Mouse (Mus musculus) CH12F3 (cell line): ENCODE measurements around the gene Syn2.
"Not testable (repeated sequence)": the region's sequence is repeated elsewhere in the genome, so short reads cannot be mapped to it uniquely, and the experiment has no call there.

Experiments
- in situ Hi-C: fragments of 300-500 bp; cut with MboI; formaldehyde crosslinking; loops from 2 replicates; pipeline ENCODE4 v1.14.3; 2020; ENCODE audit warnings: low sequenced_read_pairs

Gene Syn2

DNA sequence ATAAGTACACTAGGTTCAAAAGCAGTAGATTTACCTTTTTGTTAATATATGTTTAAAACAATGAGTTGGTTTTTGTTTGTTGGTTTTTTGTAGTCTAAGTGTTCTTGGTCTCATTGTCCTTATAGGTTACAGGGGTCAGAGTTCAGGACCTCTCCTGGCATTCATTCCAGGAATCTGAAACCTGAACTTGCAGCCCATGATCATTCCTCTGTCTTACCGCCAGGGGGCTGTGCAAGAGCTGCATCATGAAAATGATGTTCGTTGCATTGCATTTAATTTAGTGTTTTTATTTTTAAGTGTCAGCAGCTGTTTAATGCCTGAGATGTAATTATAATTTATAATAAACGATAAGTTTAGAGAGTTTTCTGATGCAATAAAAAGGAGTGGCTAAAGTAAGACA, 40.1 kb downstream of the Syn2 start:
- in situ Hi-C loops: no loop called here

DNA sequence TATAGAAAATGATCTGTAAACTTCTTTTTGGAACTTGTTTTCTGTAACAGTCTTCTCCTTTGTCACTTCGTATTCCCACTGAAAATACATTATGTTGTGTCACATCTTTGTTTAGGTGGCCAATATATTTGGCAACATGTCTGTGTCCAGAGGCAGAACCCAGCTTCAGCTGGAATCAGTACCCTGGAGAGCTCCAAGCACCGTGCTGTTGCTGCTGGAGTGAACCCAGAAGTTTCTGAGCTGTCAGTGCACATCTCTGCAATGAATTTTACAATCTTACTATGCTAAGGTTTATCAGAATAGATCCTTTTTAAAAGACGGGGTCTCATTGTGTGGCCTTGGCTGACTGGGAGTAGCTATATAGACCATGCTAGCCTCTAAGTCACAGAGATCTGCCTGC, 44.1 kb downstream of the Syn2 start:
- in situ Hi-C loops: no loop called here

DNA sequence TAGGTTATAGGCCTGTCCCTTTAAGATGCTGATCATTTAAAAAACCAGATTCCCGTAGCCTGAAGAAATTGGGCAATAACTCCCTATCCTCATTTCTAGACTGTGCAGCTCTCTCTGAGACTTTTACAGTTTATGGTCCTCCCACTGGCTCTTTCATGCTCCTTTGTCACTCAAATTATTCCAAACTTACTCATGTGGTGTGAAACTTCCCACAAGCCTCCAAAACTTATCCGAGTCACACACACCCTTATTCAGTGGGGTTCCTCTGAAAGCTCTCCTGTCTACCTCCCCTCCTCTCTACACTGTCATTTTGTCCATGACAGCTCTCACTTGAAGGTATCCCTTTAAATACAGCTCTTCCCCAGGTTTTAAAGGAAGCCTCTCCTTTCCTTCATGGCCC, 46.4 kb downstream of the Syn2 start:
- in situ Hi-C loops: no loop called here

DNA sequence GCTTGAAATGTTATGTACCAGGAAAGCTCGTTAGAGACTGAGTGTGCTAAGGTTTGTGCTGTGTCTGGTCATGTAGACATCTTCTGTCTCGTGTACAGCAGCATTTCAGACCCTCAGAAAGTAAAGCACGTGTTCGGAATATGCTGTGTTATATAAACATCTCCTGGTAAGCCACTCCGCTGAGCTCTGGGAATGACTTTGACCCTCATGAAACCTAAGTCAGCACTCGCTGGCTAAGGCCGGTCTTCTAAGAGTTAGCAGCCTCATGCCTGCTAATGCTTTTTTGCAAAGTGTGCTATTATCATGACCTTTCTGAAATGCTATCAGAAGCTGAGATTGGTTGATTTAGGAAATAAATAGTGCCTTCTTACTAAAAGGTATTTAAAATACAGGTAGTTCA, 56.4 kb downstream of the Syn2 start:
- in situ Hi-C loops: no loop called here

DNA sequence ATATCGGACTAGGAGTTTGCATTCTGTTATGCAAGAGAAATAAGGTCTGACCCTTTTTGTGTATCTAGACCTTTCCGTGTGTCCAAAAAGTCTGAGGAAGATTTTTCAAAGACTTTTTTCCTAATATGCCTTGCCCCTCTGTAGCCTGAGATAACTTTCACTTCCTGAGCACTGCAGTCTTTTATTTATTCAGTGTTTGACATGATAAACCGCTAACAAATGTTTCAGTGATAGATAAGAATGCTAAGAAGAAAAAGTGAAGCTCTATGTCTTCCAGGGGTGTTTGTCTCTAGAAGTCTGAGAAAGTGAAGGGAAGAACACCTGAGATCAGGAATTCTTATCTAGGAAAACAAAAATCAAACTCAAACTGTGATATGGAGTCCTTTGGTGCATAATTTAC, 66.1 kb downstream of the Syn2 start:
- in situ Hi-C loops: loop anchor here (25.0 kb wide), 1 partner anchor 263 kb away; no protein-coding TSS in a partner anchor

DNA sequence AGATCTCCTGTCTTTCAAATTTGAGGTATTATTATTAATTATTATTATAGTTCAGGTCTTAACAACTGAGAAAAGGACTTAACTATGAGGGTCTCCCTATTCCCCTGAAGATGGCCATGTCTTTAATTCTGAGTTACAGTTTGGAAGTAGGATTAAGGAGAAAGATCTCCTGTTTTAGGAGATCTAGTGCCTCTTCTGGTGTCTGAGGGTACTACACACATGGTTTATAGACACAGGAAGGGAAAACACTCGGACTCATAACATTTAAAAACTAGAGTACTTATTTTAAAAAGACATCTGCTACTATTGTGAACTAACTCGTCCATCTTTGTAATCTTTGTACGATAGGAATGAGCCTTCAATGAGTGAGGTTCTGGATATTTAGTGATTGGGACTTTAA, 68.3 kb downstream of the Syn2 start:
- in situ Hi-C loops: loop anchor here (25.0 kb wide), 1 partner anchor 266 kb away; no protein-coding TSS in a partner anchor

DNA sequence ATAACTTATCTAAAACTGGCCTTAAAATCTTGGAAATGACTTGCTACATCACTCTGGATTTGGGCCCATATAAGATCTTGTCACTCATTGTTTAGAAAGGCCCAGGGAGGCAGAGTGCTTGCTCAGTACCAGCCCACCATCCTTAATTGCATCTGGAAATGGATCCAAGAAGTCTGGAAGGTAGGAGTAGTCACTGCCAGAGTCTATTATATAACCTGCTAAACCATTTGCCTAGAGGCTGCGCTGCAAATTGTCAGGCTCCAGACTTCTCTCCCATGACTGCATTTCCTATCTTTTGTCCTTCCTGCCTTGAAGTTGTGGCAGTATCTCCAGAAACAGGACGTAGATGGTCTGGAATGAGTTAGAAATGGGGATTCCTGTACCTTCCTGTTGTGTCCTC, 75.5 kb downstream of the Syn2 start:
- in situ Hi-C loops: loop anchor here (25.0 kb wide), 1 partner anchor 273 kb away; no protein-coding TSS in a partner anchor

DNA sequence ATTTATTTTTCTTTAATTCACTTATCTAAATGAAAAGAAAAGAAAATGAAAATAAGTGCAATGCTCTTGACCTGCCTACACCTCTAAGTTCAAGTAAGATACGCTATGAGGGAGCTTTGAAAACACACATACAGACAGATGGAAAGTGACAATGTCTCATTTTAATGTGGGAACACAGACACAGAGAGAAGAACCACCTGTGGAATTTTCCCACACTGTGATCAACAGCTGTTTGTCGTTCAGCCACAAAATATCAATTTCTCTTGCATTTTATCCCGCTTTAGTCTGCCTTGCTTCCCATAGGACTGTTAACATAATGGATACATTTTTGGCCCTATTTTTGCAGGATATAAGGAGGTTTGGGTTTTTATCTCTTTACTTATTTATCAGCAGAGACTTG, 76.1 kb downstream of the Syn2 start:
- in situ Hi-C loops: loop anchor here (25.0 kb wide), 1 partner anchor 274 kb away; no protein-coding TSS in a partner anchor

DNA sequence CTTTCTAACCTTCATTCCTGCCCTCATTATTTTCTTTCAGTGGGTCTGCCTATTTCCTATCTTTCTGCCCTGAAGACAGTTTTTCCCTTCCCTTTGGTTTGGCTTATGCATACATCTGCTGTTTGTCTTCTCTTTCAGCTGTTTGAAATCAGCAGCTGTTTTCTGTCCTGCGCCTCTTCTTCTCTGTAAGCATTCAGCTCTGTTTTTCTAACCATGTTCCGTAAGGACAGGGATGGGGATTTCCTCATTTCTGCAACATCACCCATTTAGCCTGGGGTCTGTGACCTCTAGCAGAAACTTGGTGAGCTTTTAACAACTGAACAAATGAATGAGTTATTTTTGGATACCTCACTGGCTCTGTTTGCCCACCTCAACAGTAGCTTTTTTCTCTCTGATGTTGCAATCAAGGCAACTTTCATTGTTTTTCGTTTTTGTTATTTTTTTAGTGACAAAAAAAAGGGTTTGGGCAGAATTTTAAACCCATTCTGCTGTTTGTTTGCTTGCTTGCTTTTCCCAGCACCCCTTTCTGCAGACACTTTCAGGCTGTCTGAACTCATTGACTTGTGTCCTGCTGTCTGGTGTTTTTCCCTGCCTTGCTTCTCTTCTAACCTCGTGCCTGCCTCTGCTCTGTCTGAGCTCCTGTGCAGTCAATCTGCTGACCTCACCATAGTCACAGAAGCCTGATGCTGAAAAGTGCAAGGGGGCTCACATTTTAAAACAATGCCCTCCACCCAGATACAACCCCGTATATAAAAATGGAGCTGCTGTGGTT, 77.6 kb downstream of the Syn2 start:
- in situ Hi-C loops: loop anchor here (25.0 kb wide), 1 partner anchor 275 kb away; no protein-coding TSS in a partner anchor

DNA sequence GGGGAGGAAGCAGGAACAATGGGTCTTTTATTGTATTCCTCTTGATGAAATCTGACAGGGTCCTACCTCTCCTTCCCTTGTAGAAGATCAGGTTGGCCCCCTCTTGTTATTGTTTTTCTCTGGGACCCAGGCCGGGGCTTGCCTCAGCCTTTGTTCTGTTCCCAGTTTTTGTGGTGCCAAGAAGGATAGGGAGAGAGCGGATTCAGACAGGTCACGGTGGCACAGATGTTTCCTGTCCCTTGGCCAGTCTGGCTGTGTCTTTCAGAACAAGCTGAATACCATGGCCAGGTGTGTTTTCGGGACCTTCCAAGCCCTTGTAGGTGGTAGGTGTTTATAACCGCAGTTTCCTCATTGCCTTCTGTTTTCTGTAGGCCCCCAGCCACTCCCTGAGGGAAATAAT, 78.4 kb downstream of the Syn2 start:
- in situ Hi-C loops: loop anchor here (25.0 kb wide), 1 partner anchor 276 kb away; no protein-coding TSS in a partner anchor

DNA sequence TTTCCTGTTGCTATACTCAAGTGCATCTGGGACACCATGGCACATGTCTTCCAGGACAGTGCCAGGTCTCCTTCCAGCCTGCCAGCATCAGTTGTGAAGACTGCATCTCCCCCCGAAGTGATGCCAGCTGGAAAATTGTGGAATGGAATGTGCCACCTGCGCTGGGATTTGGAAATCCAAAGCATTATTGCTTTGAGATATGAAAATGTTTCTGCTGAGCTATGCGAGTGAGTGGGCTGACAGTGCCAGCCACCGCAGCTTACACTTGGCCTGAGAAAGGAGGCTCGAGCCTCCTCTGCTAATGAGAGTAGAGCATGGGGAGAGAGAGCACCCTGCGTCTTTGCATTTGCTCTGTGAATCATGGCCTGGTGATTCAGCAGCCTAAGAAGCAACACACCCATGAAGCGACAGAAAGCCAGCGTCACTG, 86.5 kb downstream of the Syn2 start:
- in situ Hi-C loops: loop anchor here (25.0 kb wide), 1 partner anchor 284 kb away; no protein-coding TSS in a partner anchor

DNA sequence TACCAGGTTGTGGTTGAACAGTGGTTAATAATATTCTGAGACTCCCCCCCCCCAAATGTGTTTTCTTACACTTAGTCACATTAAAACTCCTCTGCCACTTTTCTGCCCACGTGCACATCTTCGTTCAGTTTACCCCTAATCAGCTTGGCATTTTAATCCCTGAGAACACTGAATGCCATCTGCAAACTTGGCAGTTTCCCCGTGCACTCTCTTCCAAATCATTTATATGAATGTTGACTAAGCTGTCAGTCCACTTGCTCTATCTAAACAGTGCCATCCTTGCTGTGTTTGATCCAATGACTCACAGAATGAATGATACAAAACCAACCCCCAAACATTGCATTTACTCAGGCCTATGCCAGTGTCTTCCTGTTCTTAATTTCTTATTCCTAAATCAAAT, 90.8 kb downstream of the Syn2 start:
- in situ Hi-C loops: no loop called here

DNA sequence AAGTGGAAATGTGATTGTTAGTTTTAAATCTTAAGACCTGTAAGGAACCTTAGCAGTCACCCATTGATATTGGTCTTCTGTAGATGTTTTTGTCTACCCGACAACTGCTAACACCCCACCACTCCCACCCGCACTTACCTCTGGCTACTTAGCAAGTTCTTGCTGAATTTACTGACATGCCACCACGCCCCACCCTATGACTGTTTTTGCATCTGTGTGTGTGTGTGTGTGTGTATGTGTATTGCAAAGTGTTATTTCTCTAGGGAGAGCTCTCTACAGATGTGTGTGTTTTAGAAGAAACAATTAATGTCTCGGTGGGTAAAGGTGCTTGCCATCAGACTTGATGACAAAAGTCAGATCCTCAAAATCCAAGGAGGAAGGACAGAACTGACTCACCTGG, 92.3 kb downstream of the Syn2 start, which contains the start of gene Gm17482:
Gene Gm17482, plus strand, starts transcription at position 301 of the 400 bp plus-strand sequence.
- in situ Hi-C loops: no loop called here

DNA sequence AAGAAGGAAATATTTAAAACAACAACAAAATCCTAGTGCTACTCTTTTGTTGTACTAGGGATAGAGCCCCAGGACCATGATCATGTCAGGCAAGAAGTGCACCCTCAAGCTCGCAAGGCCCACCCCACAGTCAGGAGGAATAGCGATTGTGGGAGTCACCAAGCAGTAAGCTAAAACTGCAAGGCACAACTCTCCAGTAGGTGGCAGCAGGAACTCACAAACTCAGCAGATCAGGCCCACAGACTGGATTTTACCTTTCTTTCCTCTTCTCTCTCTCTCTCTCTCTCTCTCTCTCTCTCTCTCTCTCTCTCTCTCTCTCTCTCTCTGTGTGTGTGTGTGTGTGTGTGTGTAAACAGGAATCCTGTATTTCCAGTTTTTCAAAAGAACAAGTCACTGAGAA, 92.8 kb downstream of the Syn2 start:
- in situ Hi-C loops: no loop called here

DNA sequence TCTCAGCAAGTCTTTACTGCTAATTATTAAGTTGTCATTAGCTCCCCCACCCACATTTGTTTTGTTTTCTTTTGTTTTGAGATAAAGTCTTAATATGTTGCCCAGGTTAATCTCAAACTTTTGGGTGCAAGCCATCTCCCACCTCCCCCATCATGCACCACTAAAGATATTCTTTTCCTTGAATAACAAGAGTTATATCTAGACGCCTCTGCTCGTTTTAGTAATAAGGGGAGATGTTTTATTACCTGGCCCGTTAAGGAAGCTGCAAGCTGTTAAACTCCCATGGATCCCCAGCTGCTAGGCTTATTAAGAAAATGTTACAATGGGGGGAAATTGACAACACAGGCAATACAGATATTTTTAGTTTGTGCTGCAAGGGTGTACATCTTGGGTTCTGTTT, 95.9 kb downstream of the Syn2 start:
- in situ Hi-C loops: no loop called here

DNA sequence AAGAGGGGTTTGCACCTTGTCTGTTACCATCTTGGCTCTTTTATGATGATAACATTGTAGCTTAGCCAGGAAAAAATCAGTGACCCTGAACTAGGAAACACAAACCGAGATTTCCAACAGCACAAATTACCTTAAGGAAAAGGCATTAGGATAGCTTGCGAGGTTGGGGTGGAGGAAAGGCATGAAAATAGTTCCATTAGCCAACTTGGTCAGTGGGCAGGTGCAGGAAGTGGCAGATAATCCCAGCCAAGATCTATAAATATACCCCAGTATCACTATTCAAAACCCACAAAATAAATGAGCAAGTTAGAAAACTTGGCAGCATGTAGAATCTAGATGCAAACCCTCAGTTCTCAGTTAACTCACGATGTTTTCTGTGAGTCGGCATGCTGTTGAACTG, 97.1 kb downstream of the Syn2 start:
- in situ Hi-C loops: no loop called here

DNA sequence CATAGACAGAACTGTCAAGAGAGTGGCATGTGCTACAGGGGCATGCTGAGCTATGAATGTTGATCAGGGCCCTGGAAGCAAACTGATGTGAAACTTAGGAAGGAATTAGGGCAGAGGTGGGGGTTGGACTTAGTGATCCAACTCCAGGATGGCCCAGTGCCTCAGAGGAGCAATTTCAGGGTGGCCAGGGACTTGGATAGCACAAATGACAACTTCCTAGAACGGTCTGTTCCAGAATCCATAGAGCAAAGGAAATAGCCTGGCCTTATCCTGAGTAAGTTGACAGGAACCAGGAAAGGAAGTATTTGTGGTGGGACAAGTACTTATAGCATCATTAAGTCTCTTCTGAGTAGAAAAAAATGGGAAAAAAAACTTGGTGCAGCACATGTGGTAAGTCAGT, 97.9 kb downstream of the Syn2 start:
- in situ Hi-C loops: no loop called here

DNA sequence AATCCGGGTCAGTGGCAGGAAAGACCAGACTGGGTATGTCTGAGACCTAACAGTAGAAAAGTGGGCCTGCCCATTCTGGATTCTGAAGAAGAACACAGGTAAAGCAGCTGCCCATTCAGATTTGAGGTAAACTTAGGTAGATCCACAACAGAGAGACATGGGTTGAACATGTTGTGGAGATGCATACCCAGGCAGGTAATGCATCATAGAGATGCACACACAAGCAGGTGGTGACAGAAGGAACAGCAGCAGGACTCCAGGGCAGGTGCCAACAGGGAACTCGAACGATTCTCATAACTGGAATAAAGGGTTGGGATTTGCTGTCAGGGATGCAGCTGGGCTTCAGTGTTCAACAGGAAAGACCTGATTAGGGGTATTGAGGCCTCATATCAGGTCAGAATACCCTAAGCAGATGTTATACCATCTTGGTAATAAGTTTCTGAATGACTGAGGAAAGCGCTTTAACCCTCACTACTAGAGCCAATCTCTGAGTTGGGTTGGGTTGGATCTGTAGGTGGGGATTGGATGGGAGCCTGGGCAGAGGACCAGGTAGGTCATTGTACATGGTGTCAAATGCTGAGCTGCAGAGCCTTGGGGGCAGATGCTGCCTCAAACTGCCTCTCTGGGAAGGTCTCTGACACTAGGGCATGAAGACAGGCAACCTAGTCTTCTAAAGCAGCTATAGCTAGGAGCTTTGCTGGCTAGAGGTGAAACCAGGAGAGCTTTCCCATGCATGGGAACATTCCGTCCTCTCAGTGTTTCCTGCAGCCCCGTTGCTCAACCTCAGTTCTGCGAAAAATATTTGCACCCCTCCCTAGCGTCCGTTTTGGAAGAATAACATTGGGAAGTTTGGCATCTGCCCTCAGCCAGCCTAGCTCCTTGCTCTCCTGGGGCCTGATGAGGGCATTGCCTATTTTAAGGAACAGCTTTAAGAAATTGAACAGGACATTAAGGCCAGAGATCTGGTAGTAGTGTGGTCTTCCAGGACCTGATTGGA, 103.6 kb downstream of the Syn2 start:
- in situ Hi-C loops: loop anchor here (5.0 kb wide), 1 partner anchor 284 kb away; no protein-coding TSS in a partner anchor

DNA sequence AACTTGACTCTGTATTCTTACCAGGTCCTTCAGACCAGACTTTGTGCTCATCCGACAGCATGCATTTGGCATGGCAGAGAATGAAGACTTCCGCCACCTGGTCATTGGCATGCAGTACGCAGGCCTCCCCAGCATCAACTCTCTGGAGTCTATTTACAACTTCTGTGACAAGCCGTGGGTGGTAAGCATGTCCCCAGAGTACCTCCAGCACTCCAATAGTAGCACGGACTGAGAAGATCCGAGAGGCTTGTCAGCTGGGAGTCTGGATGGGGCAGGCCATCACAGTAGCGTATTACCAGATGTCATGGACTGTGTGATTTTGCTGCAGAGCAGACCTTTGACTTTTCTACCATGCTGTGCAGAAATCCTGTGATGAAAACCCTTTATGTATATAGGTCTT, 104.6 kb downstream of the Syn2 start:
- in situ Hi-C loops: loop anchor here (5.0 kb wide), 1 partner anchor 283 kb away; no protein-coding TSS in a partner anchor

DNA sequence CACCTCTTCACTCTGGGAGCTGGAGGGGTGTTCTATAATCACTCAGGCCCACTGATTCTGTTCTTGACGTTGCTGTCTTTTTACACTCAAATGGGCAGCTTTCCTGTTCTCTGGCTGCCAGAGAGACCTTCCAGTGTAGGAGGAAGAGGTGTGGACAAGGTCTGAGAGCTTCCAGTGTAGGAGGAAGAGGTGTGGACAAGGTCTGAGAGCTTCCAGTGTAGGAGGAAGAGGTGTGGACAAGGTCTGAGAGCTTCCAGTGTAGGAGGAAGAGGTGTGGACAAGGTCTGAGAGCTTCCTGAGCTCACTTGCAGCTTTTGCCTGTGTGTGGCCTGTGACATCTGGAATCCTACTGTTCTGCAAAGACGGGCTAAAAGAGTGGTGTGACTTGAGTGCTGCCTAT, 105.7 kb downstream of the Syn2 start:
- in situ Hi-C loops: not testable (repeated sequence)

DNA sequence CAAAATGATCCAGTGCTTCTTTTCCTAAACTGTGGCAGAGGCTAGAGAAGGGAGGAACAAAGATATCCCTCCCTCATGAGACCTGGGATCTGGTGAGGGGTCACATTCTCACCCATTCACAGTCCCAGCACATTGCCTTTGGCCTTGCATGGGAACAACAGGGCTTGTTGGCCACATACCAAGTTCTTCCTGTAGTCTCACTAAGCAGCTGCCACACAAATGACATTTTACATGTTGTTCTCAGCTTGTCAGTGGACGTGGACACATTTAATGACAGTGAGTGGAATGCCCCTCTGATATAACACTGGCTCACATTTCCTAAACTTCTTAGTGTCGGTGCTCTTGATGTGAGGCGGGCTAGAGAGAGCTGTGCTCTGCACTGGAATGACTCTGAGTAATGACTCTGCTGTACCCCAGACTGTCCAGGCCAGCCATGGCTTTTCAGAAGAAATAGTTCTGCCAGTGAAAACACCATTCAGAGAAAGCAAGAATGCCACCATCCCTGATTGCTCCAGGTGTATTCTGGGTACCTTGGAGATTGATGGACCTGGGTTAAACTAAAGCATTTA, 106.5 kb downstream of the Syn2 start:
- in situ Hi-C loops: no loop called here
